Mouse (Mus musculus) stomach, postnatal 0 days (tissue): Measurements from ENCODE around the gene Rreb1. TPM values are rescaled to one million over a fixed set of nuclear protein-coding genes. Genes with fewer than 3 reads are reported as not detected.

Experiments
- ATAC-seq: fragments of 200-750 bp; cut with Nextera tagmentation; 2 replicates; pipeline ENCODE4 v1.8.0; 2017; ENCODE audit not compliant: low FRiP score, low TSS enrichment
- DNase-seq: peaks from one replicate; pipeline ENCODE4 v3.0.0-alpha.2; 2016; ENCODE audit warnings: low spot score
- H3K27ac ChIP-seq: fragments of 300-500 bp; sonication (generic); replicated peaks from 2 replicates; pipeline ENCODE4 v1.5.1; 2014; ENCODE audit warnings: mild to moderate bottlenecking, control low read depth
- H3K27me3 ChIP-seq: fragments of 300-500 bp; sonication (generic); 2 replicates; pipeline ENCODE4 v1.6.1; 2014; ENCODE audit warnings: low read length; ENCODE audit not compliant: control insufficient read depth, insufficient read depth
- H3K36me3 ChIP-seq: fragments of 300-500 bp; sonication (generic); 2 replicates; pipeline ENCODE4 v1.6.1; 2014; ENCODE audit warnings: low read length, mixed read lengths; ENCODE audit not compliant: control insufficient read depth, insufficient read depth
- H3K4me1 ChIP-seq: fragments of 300-500 bp; sonication (generic); replicated peaks from 2 replicates; pipeline ENCODE4 v1.6.1; 2014; ENCODE audit warnings: antibody characterized with exemption; ENCODE audit not compliant: control insufficient read depth, insufficient read depth
- H3K4me2 ChIP-seq: fragments of 300-500 bp; sonication (generic); replicated peaks from 2 replicates; pipeline ENCODE4 v1.6.1; 2014; ENCODE audit warnings: low read depth, mild to moderate bottlenecking, control low read depth, moderate library complexity
- H3K4me3 ChIP-seq: fragments of 300-500 bp; sonication (generic); 2 replicates; pipeline ENCODE4 v1.5.1; 2014; ENCODE audit warnings: low read depth, low read length, control low read depth
- H3K9ac ChIP-seq: fragments of 300-500 bp; sonication (generic); 2 replicates; pipeline ENCODE4 v1.6.1; 2014; ENCODE audit warnings: mild to moderate bottlenecking, low read length, control low read depth, mixed read lengths
- H3K9me3 ChIP-seq: fragments of 300-500 bp; sonication (generic); 2 replicates; pipeline ENCODE4 v1.6.1; 2016; ENCODE audit warnings: low read length; ENCODE audit not compliant: control insufficient read depth
- CTCF ChIP-seq: IDR thresholded peaks from 2 replicates; pipeline ENCODE4 v1.5.1; 2016; ENCODE audit warnings: antibody characterized with exemption, low read depth, mild to moderate bottlenecking, moderate library complexity
- EP300 ChIP-seq: optimal IDR thresholded peaks from 2 replicates; pipeline ENCODE3; 2016; ENCODE audit warnings: antibody characterized with exemption
- WGBS: fragments of 180-500 bp; shearing (Covaris S2); extraction: QIAGEN DNeasy Blood & Tissue Kit; methylation state at CpG from one replicate; pipeline ENCODE4 v1.1.7; 2014; 5-methylcytosine and 5-hydroxymethylcytosine counted together
- polyA plus RNA-seq: library from polyadenylated mRNA; unstranded; fragments of >200 nt; fragmentation: Nextera tagmentation; extraction: Ambion mirVana; gene quantifications from 2 replicates; pipeline ENCODE4 v1.2.1, GENCODE M21; 2015

Rreb1 gene
- polyA plus RNA-seq, 1 experiment from 2014 or later, result 6.0 TPM

DNA sequence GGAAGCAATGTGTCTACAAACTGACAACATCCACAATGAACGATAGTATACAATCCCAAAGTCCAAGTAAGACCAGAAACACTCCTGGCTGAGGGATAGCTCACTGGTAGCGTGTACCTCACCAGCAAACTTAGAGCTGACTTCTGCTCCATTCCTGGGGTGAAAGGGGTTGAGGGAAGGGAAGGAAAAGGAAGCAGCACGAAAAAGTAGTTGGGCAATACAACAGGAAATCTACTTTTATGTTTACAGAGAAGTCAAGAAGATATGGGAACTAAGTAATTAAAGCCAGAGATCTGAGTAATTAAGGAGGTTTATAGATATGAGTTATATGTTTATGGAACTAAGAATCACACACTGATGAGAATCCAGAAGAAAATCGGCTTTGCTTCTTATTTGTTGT, 36.0 kb upstream of the Rreb1 start:
- Histone ChIP-seq H3K36me3 (no peaks in the 10 kb centered on the region), H3K4me2 (no peak overlapping the region), H3K27ac (no peak overlapping the region), H3K4me1 (0 out of 2 replicates have a peak, but pooled peaks cover 3% of the 10 kb centered on the region), H3K4me3 (no peak overlapping the region), H3K9ac (no peak overlapping the region), H3K9me3 (no peaks in the 10 kb centered on the region), H3K27me3 (no peaks in the 10 kb centered on the region)
- 72% methylated on average over 4 of the region's 4 CpGs for WGBS
- TF ChIP-seq CTCF (no peak), EP300 (no peak)
- ATAC-seq, result no peak
- DNase-seq, result no peak

GRCm38 (mm10) chr13:37747504-37747903, 30.7 kb upstream of the Rreb1 start:
- no peak for ATAC-seq

DNA sequence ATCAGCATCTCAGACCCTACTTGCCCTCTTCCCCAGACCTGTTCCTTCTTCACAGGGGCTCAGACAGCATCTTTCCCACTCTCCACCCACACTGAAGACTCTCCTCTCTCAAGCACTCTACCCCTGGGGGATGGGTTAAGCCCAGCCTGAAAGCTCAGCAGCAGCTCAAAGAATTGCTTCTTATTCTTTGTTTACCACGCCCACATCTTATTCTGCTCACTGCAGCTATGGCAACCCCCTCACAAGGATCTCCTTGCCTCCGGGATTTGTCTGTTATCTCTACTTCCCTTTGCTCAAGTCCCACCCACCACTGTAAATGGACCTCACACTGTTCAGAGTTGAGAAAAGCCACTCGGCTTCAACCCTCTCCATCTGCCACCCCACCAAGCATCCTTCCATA, 28.7 kb upstream of the Rreb1 start:
- H3K4me3 ChIP-seq, result no peak overlapping the region
- ATAC-seq, result no peak
- no peak overlapping the region for H3K27ac ChIP-seq
- no peaks in the 10 kb centered on the region for H3K36me3 ChIP-seq
- H3K27me3 ChIP-seq, result no peaks in the 10 kb centered on the region
- no peaks in the 10 kb centered on the region for H3K4me1 ChIP-seq
- no peaks in the 10 kb centered on the region for H3K9me3 ChIP-seq
- no peak for DNase-seq
- no peak for TF ChIP-seq EP300
- TF ChIP-seq CTCF, result no peak
- 13% methylated on average over 3 of the region's 3 CpGs for WGBS
- no peak overlapping the region for H3K9ac ChIP-seq
- no peak overlapping the region for H3K4me2 ChIP-seq

More at GRCm38 (mm10) chr13:37747504-37747903, 30.7 kb upstream of the Rreb1 start:
- 73% methylated on average over 7 of the region's 7 CpGs for WGBS
- Histone ChIP-seq H3K27me3 (no peaks in the 10 kb centered on the region), H3K9me3 (no peaks in the 10 kb centered on the region), H3K27ac (no peak overlapping the region), H3K36me3 (no peaks in the 10 kb centered on the region), H3K4me3 (no peak overlapping the region), H3K4me2 (no peak overlapping the region), H3K4me1 (no peaks in the 10 kb centered on the region), H3K9ac (no peak overlapping the region)
- TF ChIP-seq EP300 (no peak), CTCF (no peak)
- DNase-seq, result no peak

DNA sequence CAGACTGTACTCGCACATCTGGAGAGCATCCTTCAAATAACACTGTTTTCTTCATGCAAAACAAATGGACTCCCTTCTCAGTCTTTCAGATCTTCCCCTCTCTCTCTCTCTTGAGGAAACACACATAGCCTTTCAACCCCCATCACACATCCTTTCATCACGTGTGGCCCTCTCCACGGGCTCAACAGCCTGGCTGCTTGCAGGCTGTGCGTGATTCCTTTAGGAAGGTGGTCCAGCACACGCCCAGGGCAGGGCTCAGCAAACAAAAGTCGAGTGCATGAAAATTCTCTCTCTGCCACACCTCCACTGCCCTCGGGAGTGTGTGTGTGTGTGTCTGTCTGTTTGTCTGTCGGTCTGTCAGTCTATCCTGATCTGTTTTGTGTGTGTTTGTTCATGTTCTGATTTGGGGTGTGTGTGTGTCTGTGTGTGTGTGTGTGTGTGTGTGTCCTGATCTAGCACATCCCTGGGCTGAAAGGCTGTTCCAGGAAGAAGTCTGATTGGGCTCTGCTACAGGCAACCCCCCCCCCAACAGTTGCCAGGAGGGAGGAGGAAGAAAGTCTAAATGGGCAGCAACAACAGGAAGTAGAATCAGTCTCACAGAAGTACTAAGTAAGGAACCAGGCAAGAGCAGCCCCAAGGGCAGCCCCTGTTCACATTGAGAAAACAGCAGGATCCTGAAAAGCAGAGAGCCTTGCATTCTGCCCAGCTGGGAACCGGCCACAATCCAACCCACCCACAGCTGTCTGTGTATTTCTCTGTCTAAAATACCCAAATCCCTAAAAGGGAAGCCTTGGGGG, 26.8 kb upstream of the Rreb1 start:
- Histone ChIP-seq H3K27ac (peak overlapping the region; percentile 53), H3K36me3 (no peaks in the 10 kb centered on the region), H3K4me2 (no peak overlapping the region), H3K9ac (peak overlapping the region; percentile 3; the same call in 1 of the 2 replicates), H3K9me3 (no peaks in the 10 kb centered on the region), H3K27me3 (no peaks in the 10 kb centered on the region), H3K4me1 (no peaks in the 10 kb centered on the region), H3K4me3 (no peak overlapping the region)
- TF ChIP-seq CTCF, result no peak
- peak; percentile 68 for DNase-seq
- ATAC-seq, result peak; percentile 79
- WGBS, result 28% methylated on average over 9 of the region's 9 CpGs

- H3K27ac ChIP-seq, result no peak overlapping the region
- no peak for ATAC-seq
- no peak overlapping the region for H3K4me2 ChIP-seq
- WGBS, result 81% methylated on average over 10 of the region's 10 CpGs
- no peaks in the 10 kb centered on the region for H3K27me3 ChIP-seq
- 0 out of 2 replicates have a peak, but pooled peaks cover 2% of the 10 kb centered on the region for H3K4me1 ChIP-seq
- H3K9ac ChIP-seq, result no peak overlapping the region
- no peak overlapping the region for H3K4me3 ChIP-seq
- no peak for TF ChIP-seq CTCF
- DNase-seq, result no peak
- no peaks in the 10 kb centered on the region for H3K36me3 ChIP-seq
- no peaks in the 10 kb centered on the region for H3K9me3 ChIP-seq
Observed at GRCm38 (mm10) chr13:37759341-37760012, 18.7 kb upstream of the Rreb1 start.

GRCm38 (mm10) chr13:37760013-37760342, 18.2 kb upstream of the Rreb1 start:
- Histone ChIP-seq H3K4me2 (no peak overlapping the region), H3K4me1 (0 out of 2 replicates have a peak, but pooled peaks cover 2% of the 10 kb centered on the region), H3K4me3 (no peak overlapping the region), H3K27me3 (no peaks in the 10 kb centered on the region), H3K9ac (no peak overlapping the region), H3K9me3 (no peaks in the 10 kb centered on the region), H3K36me3 (no peaks in the 10 kb centered on the region), H3K27ac (no peak overlapping the region)
- DNase-seq (peak; percentile 26), ATAC-seq (no peak)
- WGBS, result 35% methylated on average over 3 of the region's 3 CpGs
- TF ChIP-seq EP300 (no peak), CTCF (no peak)
